Comparison of ENCODE assay signal across 8 mouse cellular contexts in genomic region chr19:42518620-42519310, GRCm38 (mm10). TPM values are rescaled to one million over a fixed set of nuclear protein-coding genes. Genes with fewer than 3 reads are reported as not detected.
DNase-seq lines count a peak whose midpoint lies in the region; ATAC-seq and TF ChIP-seq lines count a peak whose summit lies in the region.

R3hcc1l (plus strand) TSS chr19:42518759.

- peak; percentile 96 for ATAC-seq in kidney, embryonic 15.5 days (replicated peaks; ENCODE audit: low FRiP score)
- peak; percentile 88 for ATAC-seq in monocyte, adult 5-6 weeks (replicated peaks; ENCODE audit: insufficient number of reproducible peaks, low FRiP score, low TSS enrichment, poor library complexity, severe bottlenecking)

- peak within 1 kb of the TSS; percentile 85 for H3K4me3 ChIP-seq in bone marrow macrophage, adult 2 months (ENCODE audit: insufficient read depth, low read length)
- H3K4me3 ChIP-seq in embryonic fibroblast, embryonic 13.5 days (ENCODE audit: insufficient read depth, low read length): peak within 1 kb of the TSS; percentile 87
- H3K4me3 ChIP-seq in heart, embryonic 10.5 days: peak within 1 kb of the TSS; percentile 92
- H3K4me3 ChIP-seq in kidney, embryonic 15.5 days (replicated peaks): peak within 1 kb of the TSS; percentile 79

- peak within 1 kb of the TSS; percentile 68 for H3K27ac ChIP-seq in bone marrow macrophage, adult 2 months (ENCODE audit: insufficient read depth, low read depth, low read length)
- H3K27ac ChIP-seq in embryonic fibroblast, embryonic 13.5 days (ENCODE audit: insufficient read depth, low read length): peak within 1 kb of the TSS; percentile 25; the same call in 1 of the 2 replicates
- peak within 1 kb of the TSS; percentile 93 for H3K27ac ChIP-seq in heart, embryonic 10.5 days
- H3K27ac ChIP-seq in kidney, embryonic 15.5 days: peak within 1 kb of the TSS; percentile 88

- TF ChIP-seq CTCF in bone marrow macrophage, adult 2 months (IDR thresholded peaks at IDR 0.05; ENCODE audit: low read depth, low read length): no peak
- peak; percentile 41; the same call in 1 of the 2 replicates for TF ChIP-seq CTCF in embryonic fibroblast, embryonic 13.5 days (IDR thresholded peaks at IDR 0.05; ENCODE audit: borderline replicate concordance, insufficient read depth, low read length)

- 0 out of 2 replicates have a peak, but pooled peaks have one; percentile 20 for TF ChIP-seq POLR2A in bone marrow macrophage, adult 2 months (IDR thresholded peaks at IDR 0.05; ENCODE audit: borderline replicate concordance, low read depth, low read length)
- TF ChIP-seq POLR2A in embryonic fibroblast, embryonic 13.5 days (IDR thresholded peaks at IDR 0.05; ENCODE audit: low read depth, low read length): peak; percentile 83

- H3K36me3 ChIP-seq in heart, embryonic 10.5 days: no peaks in the 10 kb centered on the region
- H3K36me3 ChIP-seq in kidney, embryonic 15.5 days: no peaks in the 10 kb centered on the region

- peak; percentile 96 for DNase-seq in A20 (ENCODE audit: low read depth, low spot score)
- peak; percentile 97 for DNase-seq in heart, embryonic 10.5 days (ENCODE audit: low spot score)
- DNase-seq in liver: peak; percentile 97
- DNase-seq in spleen, postnatal 4 days (ENCODE audit: low spot score in 2 of 2): peak; percentile 97 to 99

- H3K27me3 ChIP-seq in heart, embryonic 10.5 days (ENCODE audit: insufficient read depth, poor library complexity, severe bottlenecking): peaks cover 22% of the 10 kb centered on the region
- no peaks in the 10 kb centered on the region for H3K27me3 ChIP-seq in kidney, embryonic 15.5 days

- peak within 1 kb of the TSS; percentile 85 for H3K4me2 ChIP-seq in kidney, embryonic 15.5 days

- H3K9me3 ChIP-seq in heart, embryonic 10.5 days: no peaks in the 10 kb centered on the region
- H3K9me3 ChIP-seq in kidney, embryonic 15.5 days (replicated peaks): no peaks in the 10 kb centered on the region

- H3K4me1 ChIP-seq in bone marrow macrophage, adult 2 months (ENCODE audit: control insufficient read depth, insufficient read depth, low read length): peaks cover 10% of the 10 kb centered on the region
- no peaks in the 10 kb centered on the region; the same call in 1 of the 2 replicates for H3K4me1 ChIP-seq in embryonic fibroblast, embryonic 13.5 days (ENCODE audit: control insufficient read depth, insufficient read depth, low read length)
- peaks cover 6% of the 10 kb centered on the region; the same call in 1 of the 2 replicates for H3K4me1 ChIP-seq in heart, embryonic 10.5 days
- peaks cover 17% of the 10 kb centered on the region for H3K4me1 ChIP-seq in kidney, embryonic 15.5 days

- H3K9ac ChIP-seq in kidney, embryonic 15.5 days: peak within 1 kb of the TSS; percentile 84

- under 1% methylated on average over 59 of the region's 59 CpGs for WGBS in heart, embryonic 10.5 days
- under 1% methylated on average over 59 of the region's 59 CpGs for WGBS in kidney, embryonic 15.5 days

RNA-seq across cellular contexts. Expression of gene R3hcc1l, which starts in this region (rescaled TPM):
- polyA plus RNA-seq in bone marrow macrophage, adult 2 months (2012; ENCODE audit: insufficient read depth, insufficient read length, missing spikeins): 42.0 and 48.4 TPM in 2 replicates
- polyA plus RNA-seq in embryonic fibroblast, embryonic 13.5 days (2011; ENCODE audit: insufficient read length, low read depth, missing spikeins): 21.1 and 31.8 TPM in 2 replicates
- 13.7 and 15.0 TPM in 2 replicates for polyA plus RNA-seq in heart, embryonic 10.5 days (2016; fragmentation: Nextera tagmentation; extraction: Ambion mirVana)
- 20.6 and 23.1 TPM in 2 replicates for polyA plus RNA-seq in kidney, embryonic 15.5 days (2015; fragmentation: Nextera tagmentation; extraction: Ambion mirVana)
- total RNA-seq in monocyte, adult 5-6 weeks (2017): 44.8 to 78.7 TPM (median 65.4 TPM) in 3 replicates

Comparison
In these comparisons a context has a peak if more than half of its experiments do, and no peak if none do; other contexts are left out.
1. Peak in every context shown above with its lines: DNase-seq, ATAC-seq, H3K4me3 ChIP-seq and H3K27ac ChIP-seq.
2. H3K27ac ChIP-seq: peak in every context shown above with its lines; median percentile 93 in heart, embryonic 10.5 days; 88 in kidney, embryonic 15.5 days; 68 in bone marrow macrophage, adult 2 months; 25 in embryonic fibroblast, embryonic 13.5 days.